Mouse (Mus musculus): ENCODE measurements around the gene Ttc39a. TPM values are rescaled to one million over a fixed set of nuclear protein-coding genes. Genes with fewer than 3 reads are reported as not detected.

The Ttc39a gene
- polyA plus RNA-seq, 1 experiment from 2014 or later, result 4.6 TPM

DNA sequence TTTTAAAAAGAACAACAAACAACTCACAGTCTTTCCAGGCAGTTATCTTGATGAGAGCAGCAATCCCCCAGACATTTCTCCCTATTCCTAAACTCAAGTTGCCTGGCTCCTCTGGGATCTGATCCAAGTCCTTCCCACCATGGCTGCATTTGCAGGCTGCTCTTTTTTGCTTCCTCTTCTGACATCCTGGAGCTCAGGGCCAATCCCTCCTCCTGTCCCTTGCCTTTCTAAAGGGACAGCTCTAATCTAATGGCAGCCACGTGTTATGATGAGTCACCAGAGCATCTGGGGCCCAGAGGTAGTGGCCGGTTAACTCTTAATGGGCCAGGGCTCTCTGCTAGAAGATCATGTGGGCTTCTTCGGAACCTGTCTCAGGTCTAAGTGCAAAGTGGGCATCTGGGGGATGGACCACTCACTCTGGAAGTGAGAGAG lies 353 bp upstream of the Ttc39a start:
- WGBS, result 3% methylated on average over 3 of the region's 3 CpGs
- Histone ChIP-seq H3K9me3 (no peaks in the 10 kb centered on the region), H3K9ac (peak overlapping the region; percentile 80), H3K4me3 (peak overlapping the region; percentile 68), H3K36me3 (no peaks in the 10 kb centered on the region), H3K4me1 (peaks cover 30% of the 10 kb centered on the region), H3K27me3 (no peaks in the 10 kb centered on the region), H3K27ac (0 out of 2 replicates have a peak overlapping the region, but pooled peaks have one; percentile 11), H3K4me2 (peak overlapping the region; percentile 97)
- no peak for ATAC-seq (ENCODE audit: insufficient number of reproducible peaks, insufficient read depth, low FRiP score, low TSS enrichment, low read depth)

- Histone ChIP-seq H3K4me2 (peak overlapping the region; percentile 97), H3K36me3 (no peaks in the 10 kb centered on the region), H3K27me3 (no peaks in the 10 kb centered on the region), H3K4me3 (peak overlapping the region; percentile 68), H3K27ac (no peak overlapping the region), H3K9me3 (no peaks in the 10 kb centered on the region), H3K4me1 (peaks cover 27% of the 10 kb centered on the region), H3K9ac (peak overlapping the region; percentile 80)
- no peak; the same call in 1 of the 2 replicates for ATAC-seq (ENCODE audit: insufficient number of reproducible peaks, insufficient read depth, low FRiP score, low TSS enrichment, low read depth)
- 3% methylated on average over 22 of the region's 24 CpGs for WGBS
These were observed 725 bp downstream of the Ttc39a start for GRCm38 (mm10) chr4:109407176-109407520.

DNA sequence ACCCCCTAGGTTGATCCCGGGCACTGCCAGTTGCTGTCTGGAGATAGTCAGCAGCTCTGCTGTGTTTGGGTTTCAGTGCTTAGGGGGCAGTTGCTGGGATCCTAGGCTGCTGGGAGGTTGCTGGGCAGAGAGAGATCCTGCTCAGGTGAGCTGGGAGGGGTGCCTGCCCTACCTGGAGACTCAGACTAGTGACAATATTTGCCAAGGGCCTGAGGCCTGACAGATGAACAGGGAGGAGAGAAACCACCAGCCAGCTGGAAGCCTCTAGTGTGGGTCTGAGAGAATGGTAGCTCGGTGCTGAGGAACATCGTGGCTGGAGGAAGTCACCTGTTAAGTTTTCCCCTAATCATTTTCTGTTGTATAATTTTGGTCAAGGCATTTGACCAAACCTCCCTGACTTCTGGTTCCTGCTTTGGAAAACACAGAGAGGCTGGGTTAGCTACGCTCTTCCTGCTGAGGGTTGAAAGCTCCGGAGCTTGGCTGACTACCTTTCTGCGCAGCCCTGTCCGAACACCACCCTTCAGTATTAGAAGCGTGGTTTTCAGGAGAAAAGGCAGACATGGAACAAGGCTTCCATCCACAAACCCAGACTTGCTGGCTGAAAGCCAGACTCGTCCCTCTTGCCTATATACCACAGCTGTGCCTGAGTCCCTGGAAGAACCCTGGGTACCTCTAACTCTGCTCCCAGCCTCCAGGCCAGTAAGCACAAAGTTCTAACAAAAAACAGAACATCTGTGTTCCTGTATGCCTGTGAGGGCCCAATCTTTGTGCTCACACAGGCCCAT lies 1.5 kb downstream of the Ttc39a start:
- Histone ChIP-seq H3K27me3 (no peaks in the 10 kb centered on the region), H3K4me1 (peaks cover 27% of the 10 kb centered on the region), H3K9me3 (no peaks in the 10 kb centered on the region), H3K9ac (no peak overlapping the region), H3K27ac (no peak overlapping the region; the same call in 1 of the 2 replicates), H3K4me3 (peak overlapping the region; percentile 68), H3K36me3 (no peaks in the 10 kb centered on the region), H3K4me2 (peak overlapping the region; percentile 97)
- WGBS, result 67% methylated on average over 9 of the region's 9 CpGs
- ATAC-seq (ENCODE audit: insufficient number of reproducible peaks, insufficient read depth, low FRiP score, low TSS enrichment, low read depth), result no peak

- 66% methylated on average over 9 of the region's 9 CpGs for WGBS
- no peak overlapping the region for H3K4me2 ChIP-seq
- no peak for ATAC-seq (ENCODE audit: insufficient number of reproducible peaks, insufficient read depth, low FRiP score, low TSS enrichment, low read depth)
- no peaks in the 10 kb centered on the region for H3K27me3 ChIP-seq
- H3K9ac ChIP-seq, result no peak overlapping the region
- no peaks in the 10 kb centered on the region for H3K9me3 ChIP-seq
- no peaks in the 10 kb centered on the region for H3K36me3 ChIP-seq
- H3K4me3 ChIP-seq, result no peak overlapping the region
- no peak overlapping the region for H3K27ac ChIP-seq
- peaks cover 27% of the 10 kb centered on the region for H3K4me1 ChIP-seq
These were observed 4.4 kb downstream of the Ttc39a start for GRCm38 (mm10) chr4:109410681-109411376.

GRCm38 (mm10) chr4:109411377-109411967 lies 5.0 kb downstream of the Ttc39a start:
- Histone ChIP-seq H3K4me3 (no peak overlapping the region), H3K36me3 (no peaks in the 10 kb centered on the region), H3K27me3 (no peaks in the 10 kb centered on the region), H3K27ac (no peak overlapping the region), H3K4me1 (peaks cover 21% of the 10 kb centered on the region), H3K9me3 (no peaks in the 10 kb centered on the region), H3K9ac (no peak overlapping the region), H3K4me2 (no peak overlapping the region)
- 88% methylated on average over 6 of the region's 6 CpGs for WGBS
- no peak for ATAC-seq (ENCODE audit: insufficient number of reproducible peaks, insufficient read depth, low FRiP score, low TSS enrichment, low read depth)

DNA sequence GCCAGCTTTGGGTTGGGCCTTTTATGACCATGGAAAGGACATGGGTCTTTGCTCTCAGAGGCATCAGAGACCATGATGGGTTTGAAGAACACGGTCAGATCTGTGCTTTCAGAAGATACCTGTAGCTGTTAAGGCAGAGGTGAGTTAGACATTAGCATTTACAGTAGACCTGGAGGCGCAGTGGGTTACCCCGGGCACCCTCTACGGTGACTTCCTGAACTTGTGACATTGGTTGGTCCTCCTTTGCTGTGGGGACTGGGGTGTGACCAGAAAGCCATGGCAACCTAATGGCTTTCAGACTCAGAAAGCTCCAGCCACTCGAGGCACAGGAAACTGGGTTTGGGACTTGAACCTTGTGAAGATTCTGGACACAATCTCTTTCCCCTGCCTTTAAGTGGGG lies 5.8 kb downstream of the Ttc39a start:
- Histone ChIP-seq H3K9ac (no peak overlapping the region), H3K4me3 (no peak overlapping the region), H3K27ac (no peak overlapping the region), H3K4me1 (peaks cover 17% of the 10 kb centered on the region), H3K4me2 (no peak overlapping the region), H3K36me3 (no peaks in the 10 kb centered on the region), H3K27me3 (no peaks in the 10 kb centered on the region), H3K9me3 (no peaks in the 10 kb centered on the region)
- ATAC-seq (ENCODE audit: insufficient number of reproducible peaks, insufficient read depth, low FRiP score, low TSS enrichment, low read depth), result no peak
- WGBS, result 88% methylated on average over 5 of the region's 5 CpGs

- ATAC-seq (ENCODE audit: insufficient number of reproducible peaks, insufficient read depth, low FRiP score, low TSS enrichment, low read depth), result no peak
- no peak overlapping the region for H3K27ac ChIP-seq
- H3K4me1 ChIP-seq, result 0 out of 2 replicates have a peak, but pooled peaks cover 4% of the 10 kb centered on the region
- 76% methylated on average over 1 of the region's 1 CpGs for WGBS
- H3K4me2 ChIP-seq, result no peak overlapping the region
- no peak overlapping the region for H3K9ac ChIP-seq
- no peaks in the 10 kb centered on the region for H3K27me3 ChIP-seq
- H3K9me3 ChIP-seq, result no peaks in the 10 kb centered on the region
- H3K36me3 ChIP-seq, result no peaks in the 10 kb centered on the region
- no peak overlapping the region for H3K4me3 ChIP-seq
These were observed 11.6 kb downstream of the Ttc39a start for GRCm38 (mm10) chr4:109417998-109418397.

DNA sequence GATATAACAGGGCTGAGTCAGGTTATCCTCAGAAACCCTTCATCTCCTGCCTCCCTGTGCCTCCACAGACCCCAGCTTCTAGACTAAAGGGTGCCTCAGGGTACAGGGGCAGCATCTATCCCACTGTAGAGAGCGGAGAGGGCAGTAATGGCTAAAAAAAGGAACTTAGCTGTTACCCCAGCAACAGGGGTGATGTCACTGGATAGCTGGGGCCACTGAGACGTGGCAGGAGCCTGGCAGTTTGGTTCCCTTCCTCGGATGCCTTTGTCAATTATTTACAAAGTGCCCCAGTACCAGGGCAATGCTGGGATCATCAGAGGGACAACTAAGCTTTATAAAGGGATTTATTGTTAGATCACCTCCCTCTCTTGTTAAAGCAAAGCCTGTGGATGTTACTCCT lies 12.6 kb downstream of the Ttc39a start:
- Histone ChIP-seq H3K9ac (no peak overlapping the region), H3K27ac (no peak overlapping the region), H3K36me3 (no peaks in the 10 kb centered on the region), H3K27me3 (no peaks in the 10 kb centered on the region), H3K4me2 (no peak overlapping the region), H3K9me3 (no peaks in the 10 kb centered on the region), H3K4me3 (no peak overlapping the region), H3K4me1 (0 out of 2 replicates have a peak, but pooled peaks cover 4% of the 10 kb centered on the region)
- WGBS, result 24% methylated on average over 3 of the region's 3 CpGs
- ATAC-seq (ENCODE audit: insufficient number of reproducible peaks, insufficient read depth, low FRiP score, low TSS enrichment, low read depth), result no peak

GRCm38 (mm10) chr4:109419563-109419962 lies 13.1 kb downstream of the Ttc39a start:
- ATAC-seq (ENCODE audit: insufficient number of reproducible peaks, insufficient read depth, low FRiP score, low TSS enrichment, low read depth), result no peak
- WGBS, result 92% methylated on average over 4 of the region's 4 CpGs
- Histone ChIP-seq H3K9ac (no peak overlapping the region), H3K27ac (no peak overlapping the region), H3K4me1 (0 out of 2 replicates have a peak, but pooled peaks cover 1% of the 10 kb centered on the region), H3K4me2 (no peak overlapping the region), H3K27me3 (no peaks in the 10 kb centered on the region), H3K4me3 (no peak overlapping the region), H3K9me3 (no peaks in the 10 kb centered on the region), H3K36me3 (no peaks in the 10 kb centered on the region)

DNA sequence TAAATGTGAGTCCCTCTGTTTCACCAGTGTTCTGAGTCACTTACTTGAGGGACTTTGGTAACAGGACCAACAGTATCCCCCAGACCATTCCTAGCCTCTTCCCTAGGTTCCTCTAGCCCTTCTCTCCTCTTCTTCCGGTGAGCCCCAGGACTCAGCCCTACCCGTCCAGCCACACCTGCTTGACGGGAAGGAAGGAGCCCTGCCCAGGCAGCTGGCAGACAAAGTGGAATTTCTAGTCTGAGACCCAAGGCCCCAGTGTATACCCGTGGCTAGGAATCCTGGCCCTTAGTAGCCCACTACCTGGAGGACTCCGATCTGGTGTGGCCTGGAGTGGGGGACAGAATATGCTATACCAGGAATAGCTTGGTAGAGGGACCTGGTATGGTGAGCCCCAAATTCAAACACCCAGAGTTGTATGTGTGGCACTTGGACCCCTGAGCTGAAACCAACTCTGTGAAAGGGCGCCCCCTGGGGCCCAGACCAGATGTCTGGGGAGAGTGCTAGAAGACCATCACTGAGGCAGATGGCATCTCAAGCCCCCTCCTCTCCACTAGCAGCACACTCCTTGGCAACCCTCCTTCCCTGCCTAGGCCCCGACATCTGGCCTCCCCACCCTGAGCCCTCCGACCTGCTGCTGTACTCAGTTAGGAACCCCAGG lies 13.8 kb downstream of the Ttc39a start:
- Histone ChIP-seq H3K36me3 (no peaks in the 10 kb centered on the region), H3K4me2 (no peak overlapping the region), H3K4me1 (no peaks in the 10 kb centered on the region), H3K27me3 (no peaks in the 10 kb centered on the region), H3K9me3 (no peaks in the 10 kb centered on the region), H3K4me3 (no peak overlapping the region), H3K9ac (no peak overlapping the region), H3K27ac (no peak overlapping the region)
- 77% methylated on average over 8 of the region's 8 CpGs for WGBS
- no peak for ATAC-seq (ENCODE audit: insufficient number of reproducible peaks, insufficient read depth, low FRiP score, low TSS enrichment, low read depth)

DNA sequence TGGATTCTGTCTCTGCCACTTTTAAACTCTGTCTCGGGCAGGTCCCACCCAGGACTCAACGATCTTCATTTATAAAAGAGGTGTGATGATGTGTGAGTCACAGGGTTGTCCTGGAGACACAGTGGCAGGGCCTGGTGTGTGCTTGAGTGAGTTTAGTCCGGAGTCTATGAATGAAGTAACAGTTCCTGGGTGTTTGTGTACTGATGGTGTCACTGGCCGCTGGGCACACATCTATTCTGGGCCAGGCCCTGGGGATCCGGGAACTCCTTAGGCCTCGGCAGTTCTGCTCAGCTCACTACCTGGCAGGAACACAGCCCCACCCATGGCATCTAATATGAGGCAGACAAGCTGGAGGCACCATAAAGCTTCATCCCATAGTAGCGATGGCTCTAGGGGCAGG lies 15.2 kb downstream of the Ttc39a start:
- no peaks in the 10 kb centered on the region for H3K9me3 ChIP-seq
- 83% methylated on average over 7 of the region's 7 CpGs for WGBS
- H3K9ac ChIP-seq, result no peak overlapping the region
- no peak overlapping the region for H3K4me2 ChIP-seq
- no peak overlapping the region for H3K27ac ChIP-seq
- H3K36me3 ChIP-seq, result no peaks in the 10 kb centered on the region
- no peaks in the 10 kb centered on the region for H3K27me3 ChIP-seq
- no peaks in the 10 kb centered on the region for H3K4me1 ChIP-seq
- no peak overlapping the region for H3K4me3 ChIP-seq
- ATAC-seq (ENCODE audit: insufficient number of reproducible peaks, insufficient read depth, low FRiP score, low TSS enrichment, low read depth), result no peak

Data from embryonic facial prominence, embryonic 13.5 days (tissue).